Mouse (Mus musculus) retina, embryonic 14.5 days (tissue): ENCODE measurements around the gene Ebf4.

Experiments
- DNase-seq: peaks from one replicate; pipeline ENCODE4 v3.0.0-alpha.2; 2015; ENCODE audit warnings: low spot score

Ebf4 gene

DNA sequence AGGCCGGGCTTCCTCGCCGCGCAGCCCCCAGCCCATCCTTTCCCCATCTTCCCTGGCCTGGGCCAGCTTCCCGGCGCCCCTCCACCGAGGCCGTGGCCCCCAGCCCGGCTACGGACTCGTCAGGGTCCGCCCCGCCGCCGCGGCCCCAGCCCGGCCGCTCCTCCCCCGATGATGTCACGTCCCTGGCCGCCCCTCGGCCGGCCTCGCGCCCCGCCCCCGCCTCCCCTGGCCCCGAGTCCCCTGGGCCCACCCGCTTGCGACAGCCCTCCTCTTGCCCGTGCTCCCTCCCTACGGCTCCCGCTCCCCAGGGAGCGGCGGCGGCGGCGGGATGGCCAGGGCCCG, at the start of gene Ebf4:
TSS of gene Ebf4 (plus strand) at position 234 of the 342 bp plus-strand sequence.
- DNase-seq, result peak; percentile 81

DNA sequence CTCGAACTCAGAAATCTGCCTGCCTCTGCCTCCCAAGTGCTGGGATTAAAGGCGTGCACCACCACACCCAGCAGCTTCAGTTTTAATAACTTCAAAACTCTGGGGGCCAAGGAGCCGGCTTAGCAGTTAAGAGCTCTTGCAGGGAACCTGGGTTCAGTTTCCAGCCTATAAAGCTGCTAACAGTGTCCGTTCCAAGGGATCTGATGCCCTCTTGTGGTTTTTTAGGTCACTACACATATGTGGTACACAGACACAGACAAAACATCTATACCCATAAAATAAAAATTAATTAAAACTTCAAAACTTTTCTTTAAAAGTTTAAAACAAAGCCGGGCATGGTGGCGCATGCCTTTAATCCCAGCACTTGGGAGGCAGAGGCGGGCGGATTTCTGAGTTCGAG, 48.1 kb upstream of the Ebf4 start:
- DNase-seq, result peak; percentile 75

DNA sequence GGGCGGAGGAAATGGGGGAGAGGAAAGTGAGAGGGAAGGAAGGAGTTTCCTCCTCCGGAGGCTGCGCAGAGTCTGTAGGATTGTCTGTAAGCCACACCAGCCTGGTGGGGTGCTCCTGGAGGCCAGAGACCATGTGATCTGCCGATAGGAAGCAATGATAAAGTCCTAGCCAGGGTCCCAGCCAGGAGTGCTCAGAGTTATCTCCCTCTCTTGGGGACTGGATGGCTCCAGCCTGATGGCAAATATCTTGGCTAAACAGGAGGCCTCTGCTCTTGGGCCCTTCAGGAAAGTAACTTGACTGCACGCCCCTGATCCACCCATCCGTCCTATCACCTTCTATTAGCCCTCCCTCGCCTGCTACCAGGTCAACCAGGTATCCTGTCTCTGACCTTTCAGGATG, 46.7 kb upstream of the Ebf4 start:
- no peak for DNase-seq

DNA sequence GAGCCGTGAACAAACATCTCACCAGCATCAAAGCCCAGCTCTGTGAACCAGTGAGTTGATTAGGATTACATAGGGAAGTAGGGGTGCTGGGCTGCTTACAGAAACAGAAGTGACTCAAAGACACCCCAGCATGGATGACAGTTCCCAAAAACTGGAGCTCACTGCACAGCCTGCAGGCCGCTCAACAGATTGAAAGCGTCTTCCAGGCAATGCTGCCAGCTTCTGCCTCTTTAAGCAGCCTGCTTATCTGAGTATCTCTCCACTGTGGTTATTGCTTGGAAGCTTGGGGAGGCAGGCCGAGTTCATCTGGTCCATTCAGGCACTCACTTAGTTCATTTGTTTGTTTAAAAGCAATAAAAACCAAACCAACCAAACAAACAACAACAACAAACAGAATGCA, 38.2 kb upstream of the Ebf4 start:
- no peak for DNase-seq

DNA sequence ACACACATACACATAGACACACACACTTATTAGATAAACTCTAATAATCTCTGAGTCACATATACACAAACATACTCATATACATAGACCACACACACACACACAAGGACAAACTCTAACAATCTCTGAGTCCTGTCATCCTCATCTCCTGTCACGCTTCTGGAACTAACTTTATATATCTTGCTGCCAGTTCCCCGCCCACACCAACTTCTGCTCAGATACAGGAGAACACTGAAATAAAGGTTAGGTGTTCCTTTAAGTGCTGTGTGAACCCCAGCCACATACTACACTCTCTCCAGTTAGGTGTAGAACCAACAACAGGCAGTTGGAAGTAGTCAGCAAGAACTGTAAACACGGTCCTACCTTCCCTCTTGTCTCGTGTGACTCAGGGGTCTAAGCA, 34.1 kb upstream of the Ebf4 start:
- DNase-seq, result no peak

DNA sequence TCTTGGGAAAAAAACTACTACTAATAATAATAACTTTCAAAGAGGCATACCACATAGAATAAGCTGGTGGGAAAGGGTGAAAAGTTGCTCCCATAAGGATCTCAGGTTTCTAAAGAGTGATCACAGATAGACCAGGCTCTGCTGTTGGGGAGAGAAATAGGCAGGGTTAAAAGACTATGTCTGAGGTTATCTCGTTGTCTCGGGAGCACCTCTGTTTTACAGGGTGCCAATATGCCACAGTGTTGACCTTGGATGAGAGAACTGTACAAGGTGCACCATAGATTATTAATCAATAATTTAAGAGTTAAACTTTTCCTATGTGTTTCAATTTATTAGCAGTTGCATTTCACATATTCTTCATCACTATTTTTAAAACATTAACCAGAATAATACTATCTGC, 33.1 kb upstream of the Ebf4 start:
- DNase-seq, result no peak

DNA sequence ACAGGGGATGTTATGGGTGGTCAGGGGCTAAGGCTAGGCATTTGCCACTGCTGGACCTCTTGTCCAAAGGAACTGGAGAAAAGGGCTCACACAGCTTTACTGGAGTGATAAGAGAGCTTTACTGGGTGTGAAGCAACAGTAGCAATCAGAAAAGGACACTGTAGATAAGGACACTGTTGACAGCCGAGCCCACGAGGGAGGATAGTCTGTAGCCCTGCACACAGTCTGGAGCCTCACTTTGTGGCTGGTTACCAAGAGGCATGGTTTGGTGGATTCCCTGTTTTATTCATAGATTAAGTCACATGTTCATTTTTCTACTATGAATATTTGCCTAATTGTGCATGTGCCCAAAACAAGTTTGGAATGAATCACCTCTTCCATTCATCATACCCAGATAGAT, 32.6 kb upstream of the Ebf4 start:
- no peak for DNase-seq

DNA sequence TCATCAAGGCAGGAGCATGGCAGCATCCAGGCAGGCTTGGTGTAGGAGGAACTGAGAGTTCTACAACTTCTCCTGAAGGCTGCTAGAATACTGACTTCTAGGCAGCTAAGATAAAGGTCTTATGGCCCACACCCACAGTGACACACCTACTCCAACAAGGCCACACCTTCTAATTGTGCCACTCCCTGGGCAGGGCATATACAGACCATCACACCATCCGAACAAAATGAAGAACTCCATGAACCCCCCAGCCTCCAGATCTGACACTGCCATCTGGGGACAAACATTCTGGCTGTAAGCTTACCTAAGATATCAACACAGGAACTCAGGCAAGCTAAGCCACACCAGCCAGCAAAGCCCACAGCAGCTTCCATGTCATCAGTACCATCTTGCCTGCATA, 29.4 kb upstream of the Ebf4 start:
- DNase-seq, result no peak

DNA sequence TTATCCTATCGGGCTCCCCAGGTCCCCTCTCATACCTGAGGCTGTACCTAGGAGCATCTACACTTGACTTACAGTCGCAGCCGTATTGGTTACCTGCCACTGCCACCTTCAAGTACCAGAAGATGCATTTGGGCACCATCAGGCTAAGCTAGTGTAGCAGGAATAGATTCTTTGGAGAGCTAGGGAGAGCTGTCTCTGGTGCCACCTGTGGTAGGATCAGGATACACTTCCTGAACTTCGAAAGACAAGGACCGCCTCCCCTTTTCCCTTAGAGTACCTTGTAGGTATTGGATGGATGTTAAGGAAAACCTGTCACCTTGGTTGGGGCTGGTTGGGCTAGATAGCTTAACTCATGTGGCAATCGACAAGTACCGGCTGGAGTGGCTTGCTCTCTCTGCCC, 26.9 kb upstream of the Ebf4 start:
- DNase-seq, result no peak

DNA sequence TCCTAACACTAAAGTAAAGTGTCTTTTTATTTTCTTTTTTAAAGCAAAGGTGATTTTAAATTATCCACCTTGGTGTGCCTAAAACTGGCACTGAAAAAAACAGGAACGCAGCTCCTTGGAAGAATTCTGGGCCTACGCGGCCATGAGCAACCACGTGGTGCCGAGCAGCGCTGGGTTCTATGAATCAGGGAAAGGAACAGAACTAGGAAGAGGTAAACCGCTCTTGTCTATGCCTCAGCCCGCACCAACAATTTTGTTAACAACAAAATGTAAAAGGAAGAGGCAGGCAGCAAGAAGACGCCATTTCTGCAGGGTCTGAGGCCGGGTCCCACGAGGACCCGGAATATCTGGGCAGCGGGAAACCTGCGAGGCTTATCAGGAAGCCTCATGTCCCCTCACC, 21.2 kb upstream of the Ebf4 start:
- DNase-seq, result no peak

DNA sequence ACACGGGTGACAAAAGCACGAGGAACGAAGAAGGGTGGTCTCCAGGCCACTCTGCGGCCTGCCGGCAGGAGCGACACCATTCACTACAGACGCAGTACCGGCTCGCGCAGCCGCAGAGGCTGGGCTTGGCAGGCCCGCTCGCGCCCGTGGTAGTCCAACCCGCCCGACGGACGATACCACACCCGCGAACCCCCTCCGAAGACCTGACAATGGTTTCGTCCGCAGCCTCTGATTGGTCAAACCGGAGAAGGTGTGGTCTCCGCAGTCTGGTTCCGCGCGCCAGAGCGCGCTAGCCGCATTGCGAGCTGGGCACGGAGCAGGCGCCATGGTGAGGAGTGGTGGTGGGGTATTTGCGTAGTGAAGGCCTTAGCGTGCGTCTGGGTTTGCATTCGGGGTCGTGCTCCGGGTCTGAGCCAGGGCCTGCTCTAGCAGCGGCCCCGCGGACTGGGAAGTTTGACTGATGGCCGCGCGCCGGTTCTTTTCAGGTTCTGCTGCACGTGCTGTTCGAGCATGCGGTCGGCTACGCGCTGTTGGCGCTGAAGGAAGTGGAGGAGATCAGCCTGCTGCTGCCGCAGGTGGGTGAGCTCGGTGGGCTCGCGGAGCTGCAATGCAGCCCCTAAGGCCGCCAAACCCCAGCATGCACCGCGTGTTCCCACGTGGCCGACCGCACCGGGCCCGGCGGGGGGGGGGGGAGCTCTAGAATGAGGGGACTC, 20.7 kb upstream of the Ebf4 start, which contains the start of gene Nop56:
TSS of gene Nop56 (plus strand) at position 282 of the 713 bp plus-strand sequence.
- peak; percentile 100 for DNase-seq

DNA sequence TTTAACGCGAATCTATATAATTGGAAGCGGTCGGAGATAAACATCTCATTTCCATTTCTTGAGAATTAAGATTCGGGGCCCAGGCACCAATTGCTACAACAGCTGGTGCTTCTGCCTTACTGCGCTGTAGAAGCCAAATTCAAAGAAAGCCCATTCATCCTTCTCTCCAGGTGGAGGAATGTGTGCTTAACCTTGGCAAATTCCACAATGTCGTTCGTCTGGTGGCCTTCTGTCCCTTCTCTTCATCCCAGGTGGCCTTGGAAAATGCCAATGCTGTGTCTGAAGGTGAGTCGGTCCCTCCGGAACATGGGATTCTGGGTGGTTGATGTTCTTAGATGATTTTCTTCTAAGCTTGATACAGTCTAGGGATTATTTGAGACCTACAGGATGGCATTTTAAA, 20.1 kb upstream of the Ebf4 start:
- DNase-seq, result no peak

DNA sequence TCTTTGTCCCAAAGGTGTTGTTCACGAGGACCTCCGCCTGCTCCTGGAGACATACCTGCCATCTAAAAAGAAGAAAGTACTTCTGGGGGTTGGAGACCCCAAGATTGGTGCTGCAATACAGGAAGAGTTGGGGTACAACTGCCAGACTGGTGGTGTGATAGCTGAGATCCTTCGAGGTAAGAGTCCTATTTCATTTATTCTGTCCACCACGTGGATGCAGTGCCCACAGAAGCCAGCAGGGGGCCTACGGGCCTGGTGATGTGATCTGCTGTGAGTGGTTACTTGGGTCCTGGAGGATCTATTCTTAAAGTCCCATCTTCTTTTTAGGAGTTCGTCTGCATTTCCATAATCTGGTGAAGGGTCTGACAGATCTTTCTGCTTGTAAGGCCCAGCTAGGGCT, 19.3 kb upstream of the Ebf4 start:
- DNase-seq, result peak; percentile 76

DNA sequence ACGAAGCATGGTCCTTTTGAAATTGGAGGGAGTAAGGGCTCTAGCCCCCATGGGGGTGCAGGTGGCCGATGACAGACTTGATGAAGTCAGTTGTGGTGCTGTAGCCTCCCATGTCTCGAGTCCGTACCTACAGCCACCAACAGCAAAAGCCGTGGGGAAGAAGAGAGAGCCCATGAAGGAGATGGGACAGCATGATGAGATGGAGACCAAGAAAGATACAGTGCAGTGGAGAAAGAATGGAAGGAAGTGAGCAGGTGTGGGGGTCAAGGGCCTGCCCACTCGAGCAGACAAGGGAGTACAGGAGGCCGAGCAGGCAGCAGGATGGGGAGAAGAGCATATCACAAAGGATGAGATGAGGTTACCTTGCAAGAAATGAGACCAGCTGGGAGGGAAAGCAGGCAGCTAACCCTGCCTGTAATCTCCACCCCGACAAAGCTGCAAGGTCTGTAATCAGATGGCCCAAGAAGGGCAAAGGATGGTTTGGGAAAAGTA, 15.3 kb upstream of the Ebf4 start:
- no peak for DNase-seq

DNA sequence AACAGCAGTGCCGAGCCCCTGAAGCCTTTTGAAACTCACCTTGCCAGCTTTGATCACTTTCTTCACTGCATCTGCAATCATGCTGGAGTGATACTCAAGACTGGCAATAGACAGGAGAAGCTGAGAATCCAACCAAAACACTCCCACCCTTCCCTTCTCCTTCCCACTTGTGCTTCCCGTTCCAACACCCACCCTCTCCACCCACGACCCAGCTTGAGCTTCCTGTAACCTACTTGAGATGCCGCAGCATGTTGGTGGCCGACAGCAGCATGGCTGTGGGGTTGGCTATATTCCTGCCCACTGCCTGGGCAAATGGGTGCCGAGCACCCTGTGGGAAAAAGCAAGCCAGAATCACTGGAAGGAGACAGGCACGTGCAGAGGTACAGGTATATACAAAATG, 14.7 kb upstream of the Ebf4 start:
- DNase-seq, result no peak

DNA sequence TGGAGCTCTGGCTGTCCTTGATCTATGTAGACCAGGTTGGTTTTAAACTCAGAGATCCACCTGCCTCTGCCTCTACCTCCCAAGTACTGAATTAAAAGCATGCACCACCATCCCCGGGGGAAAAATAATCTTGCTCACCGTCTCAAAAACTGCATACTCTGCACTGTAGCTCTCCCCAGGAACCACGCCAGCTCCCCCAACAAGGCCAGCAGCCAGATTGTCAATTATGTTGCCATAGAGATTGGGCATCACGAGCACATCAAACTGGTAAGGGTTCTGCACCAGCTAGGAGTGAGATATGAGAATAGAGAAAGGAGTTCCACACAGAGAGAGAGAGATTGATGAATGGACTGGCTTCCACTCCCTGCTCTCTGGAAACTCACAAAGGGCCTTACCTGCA, 14.2 kb upstream of the Ebf4 start:
- DNase-seq, result no peak

DNA sequence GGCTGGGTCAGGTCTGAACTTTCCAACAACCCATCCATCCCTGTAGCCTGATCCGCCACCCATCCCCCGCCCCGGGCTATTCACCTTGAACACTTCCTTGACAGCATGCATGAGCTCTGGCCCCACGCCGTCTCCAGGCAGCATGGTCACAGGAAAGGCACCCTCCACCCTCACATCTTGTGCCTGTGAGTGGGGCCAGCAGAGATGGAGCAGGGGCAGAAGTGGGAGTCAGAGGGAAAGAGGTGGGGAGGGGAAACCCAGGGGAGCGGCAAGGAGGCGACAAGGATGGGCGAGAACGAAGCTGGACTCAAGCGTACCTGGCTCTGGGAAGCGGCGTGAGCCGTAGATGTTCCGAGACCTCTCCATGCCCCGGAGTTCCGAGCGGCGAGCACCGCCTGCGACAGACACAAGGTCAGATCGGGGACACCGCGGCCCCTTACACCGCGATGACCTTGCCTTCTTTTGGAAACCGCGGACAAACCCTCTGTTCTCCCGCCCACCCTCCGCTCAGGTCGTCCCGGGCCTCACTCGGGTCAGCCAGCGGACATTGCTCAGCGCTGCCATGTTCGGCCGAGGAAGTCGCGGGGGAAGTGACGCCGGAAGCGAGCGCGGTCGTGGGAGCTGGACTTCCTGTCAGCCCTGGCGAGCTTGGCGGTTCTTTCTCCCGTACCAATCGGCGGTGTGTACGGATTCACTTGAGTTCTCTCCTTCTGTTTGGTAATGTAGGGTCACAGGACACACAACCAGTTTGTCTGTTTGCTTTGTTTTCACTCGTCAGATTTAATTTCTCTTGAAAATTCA, 10.9 kb upstream of the Ebf4 start, which contains the start of gene Idh3b:
TSS of gene Idh3b (minus strand) at position 694 of the 801 bp plus-strand sequence.
- peak; percentile 90 for DNase-seq

DNA sequence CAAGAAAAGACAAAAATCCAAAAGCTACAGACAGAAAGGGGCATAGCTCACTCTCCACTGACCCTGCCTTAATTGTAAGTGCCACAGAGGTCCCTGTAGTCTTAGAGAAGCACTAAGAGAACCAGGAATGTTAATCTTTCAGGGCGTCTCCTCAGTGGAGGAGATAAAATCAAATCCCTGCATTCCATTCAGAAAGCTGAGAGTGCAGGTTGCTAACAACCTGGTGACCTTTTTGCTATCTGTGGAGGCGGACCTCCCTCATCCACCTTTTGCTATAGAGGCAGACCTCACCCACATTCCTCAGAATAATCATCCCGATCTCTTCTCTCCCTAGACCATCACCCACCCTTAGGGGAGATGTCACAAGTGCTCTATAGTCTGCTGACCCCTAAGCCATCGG, 5.9 kb upstream of the Ebf4 start:
- no peak for DNase-seq

DNA sequence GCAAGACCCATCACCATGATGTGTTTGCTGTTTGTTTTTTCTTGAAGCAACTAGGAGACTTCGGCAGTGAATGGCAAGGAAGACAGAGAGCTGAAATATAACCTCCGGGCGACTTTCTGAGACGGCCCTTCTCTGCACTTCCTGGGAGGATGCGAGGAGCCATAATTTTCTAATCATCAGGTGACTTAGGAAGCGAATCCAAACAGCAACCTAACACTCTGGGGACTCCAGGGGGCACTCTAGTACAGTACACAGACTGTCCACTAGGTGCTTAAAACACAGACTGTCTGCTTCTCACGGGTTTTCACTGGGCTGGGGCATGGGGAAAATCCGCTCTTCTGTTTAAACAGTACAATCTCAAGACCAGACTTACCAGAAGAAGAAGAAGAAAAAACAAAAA, 3.5 kb upstream of the Ebf4 start:
- peak; percentile 90 for DNase-seq

DNA sequence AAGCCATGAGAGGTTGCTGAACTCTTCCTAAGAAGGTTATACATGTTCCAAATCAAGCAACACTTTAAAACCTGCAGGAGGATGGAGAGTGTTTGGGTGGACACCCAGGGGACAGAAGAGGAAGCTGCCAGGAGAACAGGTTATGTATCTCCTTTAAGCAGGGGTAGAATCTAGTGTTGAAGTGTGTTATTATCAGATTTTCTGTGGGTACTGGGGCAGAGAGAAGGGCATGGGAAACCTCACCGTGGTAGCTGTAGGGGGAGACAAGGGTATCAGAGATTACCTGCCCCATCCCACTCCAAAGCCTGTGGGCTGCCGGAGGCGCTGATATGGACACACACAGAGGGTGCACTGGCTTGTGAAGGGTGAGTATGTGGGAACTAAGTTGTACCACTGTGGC, 2.0 kb upstream of the Ebf4 start:
- no peak for DNase-seq

DNA sequence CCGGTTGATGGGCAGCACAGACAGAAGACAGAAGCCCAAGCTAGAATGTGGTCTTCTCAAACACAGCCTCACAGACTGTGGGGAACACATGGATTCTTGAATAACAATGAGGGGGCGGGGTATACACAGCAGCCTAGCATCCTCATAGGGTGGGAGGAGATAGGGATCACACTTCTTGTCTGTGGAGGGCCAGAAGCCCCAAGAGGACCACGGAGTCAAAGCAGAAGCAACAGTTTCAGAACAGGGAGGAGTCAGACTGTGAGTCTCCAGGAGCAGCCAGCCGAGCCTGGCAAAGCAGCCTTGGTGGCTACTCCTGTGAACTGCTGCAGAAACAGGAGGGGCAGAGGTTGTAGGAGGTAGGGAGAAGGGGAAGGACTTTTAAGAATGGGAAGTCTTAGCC, 1.5 kb upstream of the Ebf4 start:
- peak; percentile 63 for DNase-seq

DNA sequence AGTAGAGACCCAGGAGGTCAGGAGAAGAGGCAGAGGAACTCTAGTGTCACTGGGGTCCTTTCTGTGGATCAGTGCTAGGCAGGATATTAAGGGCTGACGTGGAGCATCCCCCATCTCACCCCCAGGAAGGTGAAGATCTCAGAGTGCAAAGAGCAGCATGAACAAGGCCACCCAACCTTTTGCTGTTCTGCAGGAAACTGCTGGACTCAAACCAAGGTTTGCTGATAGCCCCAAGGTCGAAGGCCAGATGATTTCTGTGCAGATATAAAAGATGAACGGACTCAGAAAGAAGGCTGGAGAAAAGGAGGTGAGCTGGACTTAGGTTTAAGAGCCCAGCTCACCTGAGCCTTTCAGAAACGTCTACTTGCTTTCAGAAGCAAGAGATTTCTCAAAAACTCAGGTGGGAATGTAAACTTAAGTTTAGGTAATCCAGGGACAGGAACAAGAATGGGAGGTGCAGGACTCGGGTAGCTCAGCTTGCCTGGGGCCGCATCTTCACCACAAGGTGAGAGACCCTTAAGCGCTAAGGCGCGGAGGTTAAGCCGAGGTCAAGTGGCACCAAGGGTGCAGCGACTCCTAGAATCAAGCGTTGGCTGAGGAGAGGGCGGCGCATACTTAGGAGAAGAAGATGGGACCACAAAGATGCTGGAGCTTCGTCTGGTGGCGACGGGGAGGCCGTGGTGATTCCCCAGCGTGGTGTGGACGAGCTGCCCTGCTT, 592 bp upstream of the Ebf4 start:
- DNase-seq, result no peak
